Mouse (Mus musculus) induced T-regulatory cell, adult 2 months (primary cell): Measurements from ENCODE around the gene Ephx1.
"Not testable (repeated sequence)": the region's sequence is repeated elsewhere in the genome, so short reads cannot be mapped to it uniquely, and the experiment has no call there.

Experiments used
- DNase-seq: peaks from one replicate; pipeline ENCODE4 v3.0.0-alpha.2; 2012; ENCODE audit warnings: low read depth

Ephx1 gene

DNA sequence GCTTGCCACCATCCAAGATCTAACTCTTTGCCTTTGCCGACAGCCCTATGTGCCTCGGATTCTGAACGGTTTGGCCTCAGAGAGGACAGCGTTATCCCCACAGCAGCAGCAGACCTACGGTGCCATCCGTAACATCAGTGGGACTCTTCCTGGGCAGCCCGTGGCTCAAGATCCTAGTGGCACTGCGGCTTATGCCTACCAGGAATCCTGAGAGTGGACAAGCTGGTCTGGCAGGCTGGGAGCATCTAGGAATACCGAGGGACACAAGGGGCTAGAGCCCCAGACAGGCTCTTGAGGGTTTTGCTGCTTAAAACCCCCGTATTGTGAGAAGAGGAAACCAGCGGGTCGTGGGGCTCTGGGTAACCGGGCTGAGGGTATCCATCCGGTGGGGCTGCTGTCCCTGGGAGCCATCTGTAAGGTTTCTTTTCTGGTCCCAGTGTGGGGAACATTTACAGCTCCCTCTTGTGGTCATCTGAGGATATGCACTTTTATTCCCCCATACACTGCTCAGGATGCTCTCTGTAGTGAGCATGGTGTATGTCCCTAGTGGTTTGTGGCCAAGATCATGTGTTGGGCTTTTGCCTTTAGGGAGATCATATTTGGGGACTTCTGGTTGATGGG, 46.5 kb downstream of the Ephx1 start:
- peak; percentile 83 for DNase-seq

DNA sequence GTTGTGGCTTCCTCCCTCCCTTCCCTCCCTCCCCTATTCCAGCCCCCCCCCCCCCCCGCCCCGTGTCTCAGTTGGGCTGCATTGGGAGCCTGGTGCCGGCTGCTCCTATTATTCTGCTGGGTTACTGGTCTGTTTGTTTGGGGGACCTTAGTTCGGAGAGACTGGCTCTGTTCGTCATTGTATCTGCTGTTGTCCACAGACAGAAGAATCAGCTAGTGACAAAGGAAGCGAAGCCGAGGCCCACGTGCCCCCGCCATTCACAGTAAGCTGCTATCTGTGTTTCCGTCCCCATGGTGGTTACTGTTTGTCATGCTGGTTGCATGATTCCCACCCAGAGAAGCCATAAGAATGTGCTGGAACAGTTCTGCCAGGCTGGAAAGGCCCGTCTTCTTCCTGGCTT, 47.8 kb downstream of the Ephx1 start:
- DNase-seq, result no peak

DNA sequence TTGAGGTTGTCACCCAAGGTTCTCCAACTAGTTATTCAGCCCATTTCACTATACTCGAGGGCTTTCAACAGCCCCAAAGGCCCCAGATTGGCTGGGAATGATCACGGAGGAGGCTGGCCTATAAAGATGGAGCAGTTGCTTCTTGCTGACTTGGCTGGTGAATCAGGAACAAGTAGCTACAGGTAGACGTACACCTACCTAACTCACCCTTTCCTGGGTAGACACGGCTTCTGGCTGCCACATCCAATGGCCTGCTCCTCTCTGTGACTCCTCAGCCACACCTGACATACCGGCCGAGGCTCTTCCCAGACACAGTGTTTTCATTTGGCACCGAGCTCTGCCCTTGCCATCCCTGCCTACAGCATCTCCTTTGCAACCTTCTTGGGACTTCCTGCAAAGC, 53.4 kb downstream of the Ephx1 start:
- no peak for DNase-seq

DNA sequence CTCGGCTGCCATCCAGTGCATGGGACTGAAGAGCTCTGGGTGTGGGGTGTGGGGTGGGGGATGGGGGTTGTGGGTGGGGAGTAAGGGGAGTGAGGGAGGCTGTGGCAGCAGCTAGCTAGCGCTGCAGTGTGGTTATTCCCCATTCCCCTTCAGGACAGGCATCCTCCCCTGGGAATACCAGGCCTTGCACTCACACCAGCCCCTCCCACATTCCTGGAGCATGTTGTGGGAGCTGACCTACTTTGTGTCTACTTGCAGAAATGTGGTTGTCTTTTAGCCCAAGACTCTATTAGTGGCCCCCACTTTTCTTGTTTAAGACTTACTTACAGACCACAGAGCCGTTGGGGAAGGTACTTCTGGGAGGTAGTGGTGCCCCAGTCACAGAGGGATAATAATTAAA, 54.2 kb downstream of the Ephx1 start:
- DNase-seq, result no peak

DNA sequence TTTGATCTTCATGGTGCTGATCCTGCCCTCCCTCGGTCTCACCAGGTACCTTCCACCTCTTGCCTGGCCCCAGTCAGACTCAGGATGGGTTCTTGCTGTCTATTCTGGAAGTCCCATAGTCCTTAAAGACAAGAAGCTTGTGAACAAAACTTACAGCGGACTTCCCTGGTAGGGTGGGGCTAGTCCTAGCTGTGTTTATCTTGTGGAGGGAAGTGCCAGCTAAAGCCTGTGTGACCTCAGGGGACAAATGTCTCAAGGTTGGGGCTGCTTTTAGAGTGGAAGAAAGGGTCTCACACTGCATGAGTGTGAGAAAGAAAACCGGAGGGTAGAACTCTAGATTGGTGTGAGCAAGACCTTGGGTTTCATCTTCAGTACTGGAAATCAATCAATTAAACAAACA, 54.9 kb downstream of the Ephx1 start:
- no peak for DNase-seq

DNA sequence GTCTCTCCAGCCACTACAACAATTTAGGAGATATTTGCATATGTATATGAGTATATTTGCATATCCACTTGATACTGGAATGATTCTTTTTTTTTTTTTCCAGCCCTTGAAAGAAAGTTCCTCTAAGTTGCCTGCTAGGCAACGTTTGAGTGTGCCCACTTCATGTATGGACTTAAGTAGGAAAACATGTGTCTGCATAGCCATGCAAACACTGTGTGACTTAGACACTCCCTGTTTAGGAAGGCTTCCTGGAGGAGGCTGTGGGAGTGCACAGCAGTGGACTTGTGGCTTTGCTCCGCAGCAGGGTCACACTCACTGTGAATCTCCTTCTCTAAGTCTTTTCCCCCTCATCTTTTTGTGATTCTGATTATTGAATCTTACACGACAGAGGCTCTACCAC, 61.9 kb downstream of the Ephx1 start:
- DNase-seq, result no peak

DNA sequence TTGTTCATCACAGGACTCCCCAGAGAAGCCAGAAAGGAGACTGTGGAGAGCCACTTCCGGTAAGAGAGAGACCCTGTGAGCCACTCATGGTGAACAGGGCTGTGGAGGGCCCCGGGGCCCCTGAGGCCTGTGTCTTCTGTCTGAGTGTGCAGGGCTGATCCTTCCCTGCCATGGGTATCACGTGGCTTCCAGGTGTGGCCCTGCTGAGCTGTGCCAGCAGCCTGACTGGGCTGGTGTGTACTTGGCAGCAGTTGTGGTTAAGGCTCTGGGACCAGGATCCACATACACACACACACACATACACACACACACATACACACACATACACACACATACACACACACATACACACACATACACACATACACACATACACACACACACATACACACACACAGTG, 62.7 kb downstream of the Ephx1 start:
- DNase-seq, result no peak

DNA sequence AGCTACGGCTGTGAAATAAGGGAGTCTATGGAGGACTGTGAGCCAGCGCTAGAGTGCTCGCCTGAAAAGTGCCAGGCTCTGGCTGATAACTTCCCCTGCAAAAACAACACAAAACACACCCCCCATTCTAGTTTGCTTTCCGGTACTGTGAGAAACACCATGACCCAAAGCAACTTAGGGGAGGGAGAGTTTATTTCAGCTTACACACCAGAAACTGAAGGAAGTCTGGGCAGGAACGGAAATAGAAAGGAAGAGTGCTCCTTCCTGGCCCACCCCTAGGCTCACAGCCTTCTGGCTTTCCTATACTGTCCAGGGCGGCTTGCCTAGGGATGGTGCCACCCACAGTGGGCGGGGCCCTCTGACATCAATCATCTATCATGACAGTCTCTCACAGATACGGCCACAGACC, 63.7 kb downstream of the Ephx1 start:
- DNase-seq, result no peak

DNA sequence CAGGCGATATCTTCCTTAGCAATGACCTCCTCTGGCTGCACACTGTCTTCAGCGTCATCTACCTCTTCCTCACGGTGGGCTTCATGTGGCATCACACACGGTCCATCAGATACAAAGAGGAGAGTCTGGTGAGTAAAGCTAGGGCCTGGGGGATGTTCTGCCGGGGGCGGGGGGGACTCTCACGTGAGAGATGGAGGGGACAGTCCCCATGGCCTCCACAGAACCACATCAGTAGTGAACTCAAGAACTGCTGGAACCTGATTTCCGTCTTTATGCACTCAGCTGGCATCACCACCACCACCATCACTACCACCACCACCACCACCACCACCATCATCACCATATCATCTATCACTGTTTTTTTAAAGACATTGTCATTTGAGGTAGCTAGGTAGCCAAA, 64.3 kb downstream of the Ephx1 start:
- peak; percentile 47 for DNase-seq

DNA sequence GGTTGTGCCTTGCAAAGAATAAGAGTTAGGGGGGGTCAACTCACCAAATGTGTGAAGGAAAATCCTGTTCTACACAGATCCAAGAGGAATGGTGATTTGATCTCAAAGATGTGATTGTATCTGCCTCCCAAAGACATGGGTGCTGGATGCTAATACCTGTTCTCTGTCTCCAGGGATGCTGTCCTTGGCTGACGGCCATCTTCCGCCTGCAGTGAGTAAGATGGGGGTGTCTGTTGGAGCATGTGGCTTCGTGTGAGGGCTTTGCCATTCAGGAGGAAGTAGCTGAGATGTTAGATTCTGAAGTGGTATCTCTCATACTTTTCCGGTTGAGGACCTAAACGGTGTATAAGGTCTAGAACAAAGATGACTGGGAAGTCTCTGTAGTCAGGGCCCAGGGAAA, 67.9 kb downstream of the Ephx1 start:
- no peak for DNase-seq

DNA sequence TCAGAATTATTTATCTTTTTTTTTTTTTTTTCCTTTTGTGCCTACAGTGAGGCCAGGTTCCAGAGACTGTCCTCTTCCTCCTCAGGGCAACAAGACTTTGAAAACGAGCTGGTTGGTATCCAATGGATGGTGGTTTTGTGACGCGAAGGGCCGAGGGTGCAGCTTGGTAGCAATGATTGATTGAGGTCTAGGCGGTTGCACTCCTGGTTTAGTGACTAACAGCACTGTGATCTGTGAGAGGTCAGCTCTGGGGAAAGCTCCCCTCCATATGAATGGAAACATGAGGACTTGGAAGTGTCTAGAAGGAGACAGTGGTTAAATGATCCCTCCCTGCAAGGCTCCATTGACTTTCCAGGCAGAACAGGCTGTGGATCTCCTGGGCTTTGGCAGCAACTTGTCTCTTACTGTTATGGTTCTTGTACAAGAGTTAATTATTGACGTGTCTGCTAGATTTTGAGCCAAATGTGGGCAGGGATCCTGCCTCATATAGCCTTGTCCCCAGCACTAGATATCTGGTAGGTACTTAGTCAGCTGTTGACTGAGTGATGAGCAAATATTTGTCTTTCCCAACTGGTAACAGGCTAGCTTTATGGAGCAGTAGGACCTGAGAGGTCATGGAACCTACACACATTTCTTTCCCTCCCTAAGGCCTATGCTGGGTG, 68.5 kb downstream of the Ephx1 start:
- no peak for DNase-seq

DNA sequence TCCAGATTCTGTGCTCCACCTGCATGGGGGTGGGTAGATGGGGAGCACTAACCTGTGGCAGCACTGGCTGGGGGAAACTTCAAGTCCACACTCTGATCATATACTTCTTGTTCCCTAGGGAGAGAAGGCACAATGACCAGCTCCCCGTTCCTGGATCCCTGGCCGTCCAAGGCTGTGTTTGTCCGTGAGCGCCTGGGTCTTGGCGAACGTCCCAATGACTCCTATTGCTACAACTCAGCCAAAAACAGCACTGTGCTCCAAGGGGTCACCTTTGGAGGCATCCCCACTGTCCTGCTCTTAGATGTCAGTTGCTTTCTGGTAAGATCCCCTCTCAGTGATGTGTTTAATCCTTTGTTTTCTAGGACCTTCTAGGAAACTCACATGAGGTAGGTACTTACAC, 74.3 kb downstream of the Ephx1 start:
- DNase-seq, result no peak

DNA sequence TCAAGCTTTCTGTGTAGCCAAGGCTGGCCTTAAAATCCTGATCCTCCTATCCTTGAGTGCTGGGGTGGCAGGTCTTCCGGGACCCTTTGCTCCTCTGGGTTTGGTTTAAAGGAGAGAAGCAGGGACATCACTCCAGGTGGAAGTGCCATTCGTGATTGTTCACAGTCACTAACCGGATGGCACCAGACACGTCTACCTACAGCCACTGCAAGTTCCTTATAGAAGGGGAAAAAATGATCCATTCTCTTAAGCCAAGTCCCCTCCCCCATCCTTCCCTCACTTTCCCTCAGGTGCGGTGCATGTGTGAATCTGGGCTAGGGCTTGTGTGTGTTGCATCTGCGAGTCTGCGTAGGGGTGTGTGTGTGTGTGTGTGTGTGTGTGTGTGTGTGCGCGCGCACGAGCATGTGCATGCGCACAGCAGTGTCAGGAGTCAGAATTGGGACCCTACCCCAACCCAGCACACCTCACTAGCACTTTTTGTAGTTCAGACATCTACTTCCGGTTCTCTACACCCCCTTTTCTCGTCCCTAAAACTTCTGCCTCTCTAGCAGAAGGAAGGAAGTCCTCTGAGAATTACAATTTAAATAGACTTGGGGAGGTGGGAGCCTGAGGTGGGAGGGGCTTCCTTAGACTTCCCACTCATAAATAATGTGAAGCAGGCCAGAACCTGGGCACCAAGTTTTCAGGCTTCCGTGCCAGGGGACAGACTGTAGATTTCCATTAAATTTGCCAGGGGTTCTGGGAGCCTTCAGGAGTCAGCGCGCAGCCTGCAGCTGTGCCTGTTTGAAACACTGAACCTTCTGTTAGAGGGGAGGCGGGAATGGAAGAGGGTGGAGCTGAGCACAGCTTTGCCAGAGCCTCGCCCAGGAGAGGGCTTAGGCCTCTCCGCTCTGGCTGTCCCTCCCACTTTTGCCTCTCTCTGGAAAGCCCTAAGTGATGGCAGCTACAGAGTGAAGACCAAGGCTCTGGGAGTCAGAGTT, 75.4 kb downstream of the Ephx1 start:
- peak; percentile 45 for DNase-seq

DNA sequence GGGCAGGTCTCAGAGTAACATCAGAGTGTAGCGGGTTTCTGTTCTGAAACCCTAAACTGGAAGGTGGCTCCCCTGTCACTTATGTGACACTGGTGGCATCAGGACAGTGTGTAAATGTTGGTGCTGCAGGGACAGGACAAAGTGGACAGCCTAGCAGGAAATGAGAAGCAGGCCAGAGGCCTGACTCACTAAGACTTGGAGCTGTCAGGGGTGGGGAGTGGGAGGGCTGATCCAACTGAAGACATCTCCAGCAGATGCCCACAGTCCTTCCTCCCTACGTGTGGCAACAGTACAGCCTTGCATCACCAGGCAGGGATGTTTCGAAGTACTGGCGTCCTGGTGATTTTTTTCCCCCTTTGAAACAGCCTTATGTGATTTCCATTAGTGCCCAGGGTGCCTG, 76.2 kb downstream of the Ephx1 start:
- DNase-seq, result no peak

DNA sequence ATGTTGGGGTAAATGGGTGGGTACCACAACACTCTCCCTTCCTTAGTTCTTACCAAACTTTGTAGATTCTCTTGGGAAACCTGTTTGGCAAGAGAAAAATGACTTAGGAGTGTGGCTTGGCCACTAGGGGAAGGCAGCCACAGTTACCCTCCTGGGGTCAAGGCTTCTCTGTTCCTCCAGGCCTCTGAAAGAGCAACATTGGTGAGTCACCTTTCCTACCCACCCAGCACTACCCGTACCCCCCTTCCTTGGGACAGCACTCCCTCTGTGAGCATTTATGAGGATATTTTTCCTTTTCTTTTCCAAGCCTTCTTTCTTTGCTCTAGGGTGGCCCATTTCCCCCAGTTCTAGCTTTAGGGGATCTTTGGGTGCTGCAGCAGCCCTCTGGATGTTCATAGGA, 76.8 kb downstream of the Ephx1 start:
- no peak for DNase-seq

DNA sequence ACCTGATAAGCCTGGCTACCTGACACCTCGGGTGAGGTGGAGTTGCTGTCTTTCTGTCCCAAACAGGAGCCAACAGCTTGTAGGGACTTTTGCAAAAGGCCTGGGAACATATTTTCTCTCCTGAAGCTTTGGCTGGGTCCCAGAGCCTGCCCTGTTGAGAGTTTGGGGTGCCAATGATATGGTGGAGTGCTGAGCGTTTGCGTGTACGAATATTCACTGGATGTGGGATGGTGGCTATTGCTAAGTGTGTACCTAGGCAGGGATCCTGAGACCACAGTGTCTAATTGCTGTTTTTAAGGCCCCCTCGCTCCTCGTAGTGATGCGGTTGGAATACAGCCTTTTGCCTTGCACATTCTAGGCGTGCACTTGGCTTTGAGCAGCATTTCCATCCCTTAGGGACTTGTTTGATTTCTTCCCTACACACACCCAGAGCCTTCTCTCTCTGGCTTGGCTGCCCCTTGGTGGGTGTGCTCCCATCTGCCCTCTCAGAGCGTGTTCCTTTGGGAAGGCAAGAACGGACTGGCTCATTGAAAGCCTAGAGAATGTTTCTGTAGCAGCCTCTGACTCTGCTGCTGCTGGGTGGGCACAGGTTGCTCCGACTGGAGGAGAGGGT, 77.6 kb downstream of the Ephx1 start:
- DNase-seq, result peak; percentile 63

DNA sequence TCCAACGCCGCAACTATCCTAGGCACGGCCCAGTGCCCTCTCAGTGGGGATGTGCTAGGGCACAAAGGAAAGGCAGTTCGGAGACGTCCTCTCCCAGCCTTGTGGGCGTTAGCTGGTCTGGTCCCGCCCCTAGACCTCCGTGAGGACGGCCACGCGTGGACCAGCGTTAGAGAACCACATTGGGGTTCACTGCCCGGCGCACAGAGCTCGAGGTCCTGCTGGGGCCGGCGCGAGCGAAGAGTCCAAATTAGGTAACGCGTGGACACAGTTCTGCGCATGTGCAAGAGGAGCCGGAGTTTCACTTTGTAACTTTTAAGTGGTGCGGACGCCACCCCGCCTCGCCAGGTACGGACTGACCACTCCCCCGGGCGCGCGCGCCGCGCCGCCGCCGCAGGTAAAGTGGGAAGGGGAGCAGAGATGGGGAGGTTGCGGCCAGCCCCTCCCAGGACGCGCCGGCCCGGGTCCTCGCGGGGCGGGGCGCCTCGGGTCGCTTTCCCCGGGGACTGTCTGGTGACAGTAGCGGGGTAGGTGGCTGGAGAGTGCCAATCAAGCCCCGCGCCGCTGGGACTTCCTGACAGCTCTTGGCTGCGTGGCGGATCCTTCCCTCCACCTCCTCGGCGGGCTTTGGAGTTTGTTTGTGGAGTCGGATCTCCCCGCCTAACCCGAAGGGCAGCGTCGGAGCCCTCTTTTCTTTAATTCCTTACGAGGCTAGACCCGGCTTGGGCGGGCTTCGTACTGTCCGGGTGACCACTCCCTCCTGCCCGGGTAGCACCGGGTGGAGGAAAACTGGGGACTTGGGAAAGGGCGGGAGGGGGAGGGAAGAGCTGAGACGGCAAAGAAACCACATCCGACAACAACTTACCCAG, 78.3 kb downstream of the Ephx1 start, which contains the start of gene Tmem63a:
Tmem63a (plus strand) TSS at position 179 of the 866 bp plus-strand sequence.
- DNase-seq, result peak; percentile 89

DNA sequence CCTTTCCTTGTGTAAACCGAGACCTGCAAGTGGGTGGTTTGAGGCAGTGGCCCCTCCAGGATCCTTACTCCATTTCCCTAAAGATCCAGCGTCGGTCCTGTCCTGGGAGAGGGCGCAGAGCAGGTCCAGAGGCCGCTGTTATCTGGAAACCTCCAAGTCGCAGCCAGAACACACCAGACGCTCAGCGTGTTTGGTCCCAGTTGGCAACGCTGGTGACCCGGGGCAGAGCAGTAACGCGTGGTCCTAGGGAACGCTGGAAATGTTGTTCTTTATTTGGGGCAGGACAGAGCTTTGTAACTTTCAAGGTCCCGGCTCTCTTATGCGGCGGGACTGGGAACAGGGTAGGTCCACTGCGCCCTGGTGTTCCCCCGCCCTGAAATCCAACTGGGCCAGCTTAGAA, 79.0 kb downstream of the Ephx1 start:
- DNase-seq, result no peak

DNA sequence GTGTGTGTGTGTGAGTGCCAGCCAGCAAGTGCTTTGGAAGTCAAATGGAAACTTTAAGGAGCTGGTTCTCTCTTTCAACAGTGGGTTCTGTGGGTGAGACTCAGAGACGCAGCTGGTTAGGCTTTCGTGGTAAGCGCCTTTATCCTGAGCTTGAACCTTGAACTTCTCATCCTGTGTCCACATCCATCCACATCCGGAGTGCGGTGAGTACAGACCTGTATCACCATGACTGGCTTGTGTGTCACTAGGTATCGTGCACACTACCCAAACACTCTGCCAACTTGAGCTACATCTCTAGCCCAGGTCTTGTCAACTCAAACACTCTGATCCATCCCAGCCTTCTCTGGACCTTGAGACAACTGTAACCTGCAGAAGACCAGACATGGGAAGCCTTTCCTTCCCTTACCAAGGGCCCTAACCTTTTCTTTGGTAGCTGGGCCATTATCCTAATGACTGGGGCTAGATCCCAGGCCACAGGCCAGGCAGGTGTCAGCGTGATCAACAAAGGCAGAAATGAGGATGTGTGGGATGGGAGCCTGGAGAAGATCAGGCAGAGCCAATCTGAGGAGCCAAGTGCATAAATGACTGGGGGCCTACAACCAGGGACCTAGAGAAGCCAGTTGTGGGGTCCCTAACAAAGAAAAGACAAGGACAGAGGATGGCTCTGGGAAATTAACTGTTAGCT, 79.8 kb downstream of the Ephx1 start:
- DNase-seq, result peak; percentile 64

DNA sequence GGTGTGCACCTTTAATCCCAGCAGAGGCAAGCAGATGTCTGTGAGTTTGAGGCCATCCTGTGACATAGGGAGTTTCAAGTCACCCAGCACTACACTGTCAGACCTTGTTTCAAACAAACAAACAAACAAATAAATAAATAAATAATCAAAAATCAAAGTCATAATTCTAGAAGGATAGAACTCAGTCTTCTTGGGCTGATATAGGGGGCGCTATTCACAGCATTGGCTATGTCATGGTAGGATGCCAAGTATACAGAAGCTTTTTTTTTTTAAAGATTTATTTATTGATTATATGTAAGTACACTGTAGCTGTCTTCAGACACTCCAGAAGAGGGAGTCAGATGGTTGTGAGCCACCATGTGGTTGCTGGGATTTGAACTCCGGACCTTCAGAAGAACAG, 81.9 kb downstream of the Ephx1 start:
- DNase-seq, result peak; percentile 52

DNA sequence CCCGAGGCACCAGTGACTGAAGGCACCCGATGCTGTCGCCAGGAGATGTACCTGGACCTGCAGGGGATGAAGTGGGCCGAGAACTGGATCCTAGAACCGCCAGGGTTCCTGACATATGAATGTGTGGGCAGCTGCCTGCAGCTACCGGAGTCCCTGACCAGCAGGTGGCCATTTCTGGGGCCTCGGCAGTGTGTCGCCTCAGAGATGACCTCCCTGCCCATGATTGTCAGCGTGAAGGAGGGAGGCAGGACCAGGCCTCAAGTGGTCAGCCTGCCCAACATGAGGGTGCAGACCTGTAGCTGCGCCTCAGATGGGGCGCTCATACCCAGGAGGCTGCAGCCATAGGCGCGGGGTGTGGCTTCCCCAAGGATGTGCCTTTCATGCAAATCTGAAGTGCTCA, 83.1 kb downstream of the Ephx1 start:
- DNase-seq, result not testable (repeated sequence)
